Mouse (Mus musculus): Measurements from ENCODE around the gene Dennd4a.

Dennd4a gene

DNA sequence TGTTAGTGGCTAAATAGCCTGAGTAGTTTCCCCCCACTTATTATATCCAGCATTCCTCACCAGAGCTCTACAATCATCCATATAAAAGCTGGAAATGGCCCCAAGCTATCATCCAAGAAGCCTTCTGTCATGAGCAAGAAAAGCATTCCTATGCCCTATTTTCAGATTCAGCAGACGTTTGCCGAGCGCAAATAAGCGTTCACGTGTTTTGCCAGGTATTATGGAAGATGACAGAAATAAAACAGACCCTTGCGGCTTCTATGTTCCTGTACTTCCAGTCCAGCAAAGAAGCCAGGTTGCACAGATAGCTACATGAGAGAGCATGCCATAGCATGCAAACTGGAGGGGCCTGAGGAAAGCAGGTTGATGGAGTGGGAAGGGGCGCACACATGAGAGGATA lies 23.1 kb upstream of the Dennd4a start:
- in situ Hi-C loops (cut with MboI; ENCODE audit: unreplicated experiment in 2 of 2) = no loop called here

DNA sequence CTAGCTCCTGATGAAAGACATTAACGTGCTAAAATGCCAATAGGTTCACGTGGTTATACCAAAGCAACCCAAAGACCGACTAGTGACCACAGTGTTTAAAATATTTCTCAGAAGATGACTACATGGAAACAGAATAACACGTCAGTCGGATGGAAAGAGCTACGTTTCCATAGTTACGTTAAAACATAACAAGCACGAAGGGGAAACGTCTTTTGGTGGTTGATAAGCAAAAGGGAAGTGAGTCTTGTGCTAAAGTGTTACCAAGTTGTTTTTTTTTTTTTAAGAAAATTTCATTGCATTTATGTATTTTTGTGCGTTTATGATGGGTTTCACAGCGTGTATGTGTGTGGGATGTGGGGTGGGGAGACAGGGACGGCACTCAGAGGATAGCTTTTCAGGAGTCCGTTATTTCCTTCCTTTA lies 21.8 kb upstream of the Dennd4a start:
- in situ Hi-C loops (cut with MboI; ENCODE audit: unreplicated experiment in 2 of 2) = no loop called here

DNA sequence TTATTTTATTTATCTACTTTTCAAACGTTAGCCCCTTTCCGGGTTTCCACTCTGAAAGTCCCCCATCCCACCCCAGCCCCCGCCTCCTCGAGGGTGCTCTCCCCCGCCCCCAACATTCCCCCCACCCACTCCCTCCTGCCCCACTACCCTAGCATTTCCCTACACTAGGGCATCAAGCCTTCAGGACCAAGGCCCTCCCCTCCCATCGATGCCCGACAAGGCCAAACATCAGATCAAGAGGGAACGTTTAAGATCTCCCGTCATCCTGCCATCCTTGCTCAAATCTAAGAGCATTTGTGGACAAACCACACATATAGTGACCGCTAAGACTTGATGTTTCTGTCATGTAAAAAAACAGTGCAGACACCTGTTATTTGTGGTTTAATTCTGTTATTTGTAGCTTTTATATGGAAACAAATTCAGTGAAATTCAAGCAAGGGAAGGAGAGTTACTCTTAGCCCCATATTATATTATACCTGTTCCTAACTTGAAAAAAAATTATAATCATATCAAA lies 21.2 kb upstream of the Dennd4a start:
- in situ Hi-C loops (cut with MboI; ENCODE audit: unreplicated experiment in 2 of 2) = loop anchor here in 1 of 2 experiments (10.0 kb wide), 1 partner anchor 755 kb away; no protein-coding TSS in a partner anchor

DNA sequence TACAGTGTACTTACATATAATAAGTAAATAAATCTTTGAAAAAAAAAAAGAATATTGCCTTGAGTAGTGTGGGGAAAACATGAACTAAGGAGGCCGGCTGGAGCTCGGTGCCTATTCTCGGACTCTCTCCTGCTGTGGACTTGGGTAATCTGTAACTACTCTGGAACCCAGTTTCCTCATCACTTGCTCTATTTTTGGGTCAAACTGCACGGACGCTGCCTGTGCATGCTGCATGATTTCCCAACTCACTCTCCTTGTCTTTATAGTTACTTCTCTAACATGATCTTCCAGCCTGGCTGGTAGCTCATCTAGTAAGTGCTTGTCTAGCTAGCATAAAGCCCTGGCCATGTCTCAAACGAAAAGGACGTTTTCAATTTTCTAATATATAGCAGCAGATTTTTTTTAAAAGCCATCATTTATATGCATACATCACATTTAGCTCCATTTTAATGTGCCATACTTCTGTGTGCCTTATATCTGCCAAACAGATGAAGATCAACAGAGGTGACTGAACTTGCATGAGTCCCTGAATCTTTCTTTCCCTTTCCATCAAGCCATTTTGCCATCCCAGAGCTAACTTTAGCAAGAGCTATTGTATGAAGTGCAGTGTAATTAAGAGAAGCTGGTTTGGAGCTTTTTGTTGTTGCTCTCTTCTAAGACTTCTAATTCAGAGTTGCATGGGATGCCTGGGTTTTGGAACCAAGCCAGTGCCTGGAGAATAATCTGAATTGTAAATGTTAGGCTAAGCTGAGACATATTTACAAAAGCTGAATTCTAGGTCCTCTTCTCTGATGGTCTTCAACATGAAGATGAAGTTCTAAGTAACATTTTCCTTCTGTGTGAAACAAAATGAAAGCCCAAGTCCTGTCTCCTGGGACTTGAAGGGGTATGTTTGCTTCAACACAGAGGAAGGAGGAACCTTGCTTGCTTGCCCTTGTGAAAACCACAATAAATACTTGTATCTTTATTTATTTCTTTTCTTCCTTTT lies 20.2 kb upstream of the Dennd4a start:
- in situ Hi-C loops (cut with MboI; ENCODE audit: unreplicated experiment in 2 of 2) = loop anchor here in 1 of 2 experiments (10.0 kb wide), 1 partner anchor 754 kb away; no protein-coding TSS in a partner anchor

DNA sequence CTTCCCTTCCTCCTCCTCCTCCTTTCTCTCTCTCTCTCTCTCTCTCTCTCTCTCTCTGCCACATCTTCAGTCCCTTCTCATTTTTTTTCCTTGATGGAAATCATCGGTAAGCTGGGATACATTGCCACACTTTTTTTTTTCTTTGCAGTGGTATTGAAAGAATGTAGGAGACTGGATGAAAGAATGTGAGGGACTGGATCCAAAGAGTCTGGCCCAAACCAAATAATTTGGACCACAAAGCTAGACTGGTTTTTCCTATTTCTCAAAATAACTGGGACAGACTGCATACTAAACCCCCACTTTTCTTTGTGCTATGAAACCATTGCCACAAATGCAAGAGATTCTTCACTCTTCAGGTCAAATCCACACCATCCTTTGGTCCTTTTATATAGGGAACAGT lies 19.5 kb upstream of the Dennd4a start:
- in situ Hi-C loops (cut with MboI; ENCODE audit: unreplicated experiment in 2 of 2) = loop anchor here in 1 of 2 experiments (10.0 kb wide), 1 partner anchor 753 kb away; no protein-coding TSS in a partner anchor

DNA sequence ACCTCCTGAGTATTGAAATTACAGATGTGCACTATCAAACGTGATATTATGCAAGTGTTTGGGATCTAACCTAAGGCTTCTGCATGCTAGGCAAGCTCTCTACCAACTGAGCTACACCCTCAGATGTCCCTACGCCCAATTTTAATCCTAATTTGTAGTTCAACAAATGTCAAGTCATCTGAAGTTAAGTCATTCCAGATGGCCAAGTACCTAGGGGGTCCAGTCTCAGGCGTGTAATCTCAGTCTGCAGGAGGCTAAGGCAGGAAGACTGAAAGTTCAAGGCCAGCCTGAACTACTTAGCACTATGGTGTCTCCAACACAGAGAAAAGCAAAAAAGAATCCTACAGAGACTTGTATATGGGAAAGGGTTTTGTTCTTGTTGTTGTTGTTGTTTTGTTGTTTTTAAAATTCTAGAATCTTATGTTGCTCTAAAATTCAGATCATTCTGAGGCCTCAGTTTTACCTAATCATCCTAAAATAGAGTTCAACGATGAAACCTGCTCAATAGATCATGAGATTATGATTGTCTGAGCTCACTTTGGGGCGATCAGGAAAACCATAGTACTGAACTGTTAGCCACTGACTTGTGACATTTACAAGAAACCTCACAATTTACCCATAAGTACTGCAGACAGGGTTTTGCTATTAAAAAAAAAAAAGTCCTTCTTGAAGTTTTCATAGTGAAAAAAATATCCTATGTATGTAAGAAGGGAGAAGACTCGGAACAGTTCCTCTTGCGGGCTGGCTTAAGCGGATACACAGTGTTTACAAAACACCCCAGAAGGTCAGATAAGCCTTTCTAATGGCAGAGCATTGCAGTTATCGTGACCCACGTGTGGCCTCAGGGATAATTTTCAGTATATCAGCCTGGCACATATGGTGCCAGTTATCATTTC lies 18.5 kb upstream of the Dennd4a start:
- in situ Hi-C loops (cut with MboI; ENCODE audit: unreplicated experiment in 2 of 2) = loop anchor here in 1 of 2 experiments (10.0 kb wide), 1 partner anchor 752 kb away; no protein-coding TSS in a partner anchor

DNA sequence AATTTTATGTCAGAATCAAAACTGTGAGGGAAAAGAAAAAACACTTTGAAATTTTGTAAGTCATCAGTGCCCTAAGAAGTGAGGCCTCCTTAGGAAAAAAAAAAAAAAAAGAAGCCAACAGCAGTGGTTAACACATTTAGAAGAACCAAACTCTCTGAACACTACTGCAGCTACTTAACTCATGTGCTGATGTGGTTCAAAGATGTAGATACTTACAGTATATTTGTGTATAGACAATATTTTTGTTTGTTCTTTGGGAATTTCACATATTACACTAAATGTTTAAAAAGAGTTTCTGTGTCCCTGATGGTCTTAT lies 17.9 kb upstream of the Dennd4a start:
- in situ Hi-C loops (cut with MboI; ENCODE audit: unreplicated experiment in 2 of 2) = loop anchor here in 1 of 2 experiments (10.0 kb wide), 1 partner anchor 752 kb away; no protein-coding TSS in a partner anchor

DNA sequence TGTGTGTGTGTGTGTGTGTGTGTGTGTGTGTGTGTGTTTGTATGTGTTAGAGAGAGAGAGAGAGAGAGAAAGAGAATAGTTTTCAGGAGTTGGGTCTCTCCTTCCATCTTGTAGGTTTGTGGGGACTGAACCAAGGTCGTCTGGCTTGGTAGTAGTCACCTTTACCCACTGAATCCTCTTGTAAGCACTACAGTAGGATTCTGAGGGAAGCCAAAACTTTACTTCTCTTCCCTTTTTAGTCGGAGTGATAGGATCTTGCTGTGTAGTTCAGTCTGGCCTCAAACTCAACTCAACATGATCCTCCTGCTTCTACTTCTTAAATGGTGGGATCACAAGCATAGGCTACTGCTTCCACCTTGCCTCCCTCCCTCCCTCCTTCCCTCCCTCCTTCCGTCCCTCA lies 17.3 kb upstream of the Dennd4a start:
- in situ Hi-C loops (cut with MboI; ENCODE audit: unreplicated experiment in 2 of 2) = loop anchor here in 1 of 2 experiments (10.0 kb wide), 1 partner anchor 751 kb away; no protein-coding TSS in a partner anchor

DNA sequence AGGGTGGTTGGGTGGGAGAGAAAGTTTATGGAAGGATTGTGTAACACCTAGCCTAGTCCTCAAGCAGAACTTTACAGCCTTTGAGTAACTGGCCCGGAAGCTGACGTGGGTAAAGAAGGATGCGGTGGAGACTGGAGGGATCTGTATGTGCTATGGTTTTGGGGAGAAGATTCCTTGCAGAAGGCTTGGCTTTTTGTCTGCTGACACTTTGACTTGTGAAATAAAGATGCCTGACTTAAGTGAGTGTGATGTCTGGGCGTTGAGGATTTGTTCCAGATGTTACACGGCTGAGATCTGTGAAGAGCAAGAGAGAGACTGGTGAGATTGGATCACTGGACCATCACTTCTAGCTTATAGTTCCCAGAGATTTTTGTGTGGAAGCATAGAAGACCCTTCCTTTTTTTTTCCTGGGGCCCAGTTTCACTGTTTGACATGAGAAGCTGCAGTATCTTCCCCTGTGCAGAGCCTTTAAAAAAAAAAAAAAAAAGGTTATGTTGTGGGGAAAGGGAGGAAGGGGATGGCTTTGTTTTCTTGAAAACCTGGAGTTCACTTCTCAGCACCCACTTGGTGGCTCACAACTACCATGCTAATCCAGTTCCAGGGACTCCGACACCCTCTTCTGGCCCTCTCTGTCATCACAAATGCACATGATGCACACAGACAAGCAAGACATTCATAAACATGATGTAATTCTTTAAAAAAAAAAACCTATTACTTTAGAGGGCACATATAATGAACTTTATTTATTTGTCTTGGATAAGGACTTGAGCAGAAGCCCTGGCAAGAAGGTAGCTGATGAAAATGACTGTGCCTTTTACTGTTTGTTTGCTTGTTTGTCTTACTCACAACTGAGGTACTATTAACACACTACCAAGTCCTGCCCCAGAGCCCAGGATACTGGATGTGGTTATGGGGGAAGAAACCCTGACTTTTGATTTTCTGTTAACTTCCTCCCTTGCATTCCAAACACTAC lies 16.4 kb upstream of the Dennd4a start:
- in situ Hi-C loops (cut with MboI; ENCODE audit: unreplicated experiment in 2 of 2) = loop anchor here in 1 of 2 experiments (10.0 kb wide), 1 partner anchor 750 kb away; no protein-coding TSS in a partner anchor

DNA sequence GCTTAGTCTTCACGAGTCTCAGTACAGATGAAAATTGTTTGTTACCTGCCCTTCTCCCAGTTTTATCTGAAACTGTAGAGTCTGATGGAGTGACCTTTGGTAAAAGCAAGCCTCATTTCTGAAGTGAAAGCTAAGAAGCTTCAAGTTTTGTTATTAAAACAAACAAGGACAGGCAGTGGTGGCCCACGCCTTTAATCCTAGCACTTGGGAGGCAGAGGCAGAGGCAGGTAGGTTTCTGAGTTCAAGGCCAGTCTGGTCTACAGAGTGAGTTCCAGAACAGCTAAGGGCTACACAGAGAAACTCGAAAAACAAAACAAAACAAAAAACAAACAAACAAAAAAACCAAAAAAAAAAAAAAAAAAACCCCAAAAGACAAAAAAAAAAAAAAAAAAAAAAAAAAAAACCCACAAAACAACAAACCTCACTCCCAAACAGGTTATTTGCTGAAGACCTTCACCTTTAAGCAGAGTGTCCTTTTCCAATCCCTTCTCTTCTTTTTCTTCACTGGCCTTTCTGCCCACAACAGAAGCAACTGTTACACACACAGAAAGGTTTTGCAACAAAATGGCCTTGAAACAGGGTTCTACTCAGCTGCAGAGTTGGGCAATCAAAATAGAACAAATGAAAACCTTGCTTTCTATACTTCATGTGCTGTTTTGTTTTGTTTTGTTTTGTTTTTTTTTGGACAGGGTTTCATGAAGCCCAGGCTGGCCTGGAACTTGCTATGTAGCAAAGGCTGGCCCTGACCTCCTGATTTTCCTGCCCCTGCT lies 15.1 kb upstream of the Dennd4a start:
- in situ Hi-C loops (cut with MboI; ENCODE audit: unreplicated experiment in 2 of 2) = loop anchor here in 1 of 2 experiments (10.0 kb wide), 1 partner anchor 749 kb away; no protein-coding TSS in a partner anchor

DNA sequence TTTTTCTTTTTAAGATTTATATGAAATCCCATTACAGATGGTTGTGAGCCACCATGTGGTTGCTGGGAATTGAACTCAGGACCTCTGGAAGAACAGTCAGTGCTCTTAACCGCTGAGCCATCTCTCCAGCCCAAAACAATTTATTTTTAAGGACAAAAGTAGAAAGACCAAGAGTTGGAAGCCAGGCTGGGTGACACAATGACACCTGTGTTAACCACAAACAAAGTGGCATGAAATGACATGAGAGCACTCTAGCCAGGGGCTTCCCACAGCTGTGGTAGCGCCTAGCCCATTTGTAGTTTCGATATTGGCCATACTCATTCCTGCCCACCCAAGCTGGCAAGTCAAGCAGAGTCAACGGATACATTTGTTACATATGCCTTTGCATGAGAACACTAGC lies 13.7 kb upstream of the Dennd4a start:
- in situ Hi-C loops (cut with MboI; ENCODE audit: unreplicated experiment in 2 of 2) = loop anchor here in 1 of 2 experiments (10.0 kb wide), 1 partner anchor 747 kb away; no protein-coding TSS in a partner anchor

DNA sequence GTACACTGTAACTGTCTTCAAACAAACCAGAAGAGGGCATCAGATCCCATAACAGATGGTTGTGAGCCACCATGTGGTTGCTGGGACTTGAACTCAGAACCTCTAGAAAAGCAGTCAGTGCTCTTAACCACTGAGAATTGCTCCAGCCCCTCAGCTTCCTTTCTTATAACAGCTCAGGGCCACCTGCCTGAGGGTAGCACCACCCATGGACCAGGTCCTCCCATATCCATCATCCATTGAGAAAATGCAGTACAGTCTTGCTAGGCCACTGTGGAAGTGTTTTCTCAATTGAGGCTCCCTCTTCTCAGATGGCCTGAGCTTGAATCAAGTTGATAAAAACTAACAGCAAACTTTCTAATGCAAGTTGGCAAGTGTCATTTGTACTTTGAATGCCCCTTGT lies 13.0 kb upstream of the Dennd4a start:
- in situ Hi-C loops (cut with MboI; ENCODE audit: unreplicated experiment in 2 of 2) = loop anchor here in 1 of 2 experiments (10.0 kb wide), 1 partner anchor 747 kb away; no protein-coding TSS in a partner anchor

DNA sequence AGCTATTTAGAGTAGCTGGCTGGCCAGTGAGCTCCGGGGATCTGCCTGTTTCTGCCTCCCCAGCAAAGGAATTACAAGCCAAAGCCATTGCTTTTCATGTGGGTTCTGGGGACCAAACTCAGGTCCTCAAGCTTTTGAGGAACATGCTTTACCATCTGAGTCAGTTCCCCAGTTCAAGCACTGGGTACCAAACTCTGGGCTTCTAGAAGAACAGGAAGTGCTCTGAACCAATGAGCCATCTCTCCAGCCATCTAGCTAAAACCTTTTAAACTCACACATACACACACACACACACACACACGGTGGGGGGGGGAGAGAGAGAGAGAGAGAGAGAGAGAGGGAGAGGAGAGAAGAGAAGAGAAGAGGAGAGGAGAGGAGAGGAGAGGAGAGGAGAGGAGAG lies 12.3 kb upstream of the Dennd4a start:
- in situ Hi-C loops (cut with MboI; ENCODE audit: unreplicated experiment in 2 of 2) = loop anchor here in 1 of 2 experiments (10.0 kb wide), 1 partner anchor 746 kb away; no protein-coding TSS in a partner anchor

DNA sequence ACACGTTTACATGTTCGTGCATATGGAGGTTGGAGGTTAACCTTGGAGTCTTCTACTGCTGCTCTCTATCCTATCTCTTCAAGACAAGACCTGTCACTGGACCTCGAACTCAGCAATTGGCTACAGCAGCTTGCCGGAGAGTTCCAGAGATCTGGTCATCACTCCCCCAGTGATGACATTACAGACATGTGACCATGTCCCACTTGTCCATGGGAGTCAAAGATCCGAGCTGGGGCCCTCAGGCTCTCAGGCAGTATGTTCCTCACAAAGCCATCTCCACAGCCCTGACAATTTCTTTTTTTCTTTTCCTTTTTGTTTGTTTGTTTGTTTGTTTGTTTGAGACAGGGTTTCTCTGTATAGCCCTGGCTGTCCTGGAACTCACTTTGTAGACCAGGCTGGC lies 11.6 kb upstream of the Dennd4a start:
- in situ Hi-C loops (cut with MboI; ENCODE audit: unreplicated experiment in 2 of 2) = loop anchor here in 1 of 2 experiments (10.0 kb wide), 1 partner anchor 745 kb away; no protein-coding TSS in a partner anchor

DNA sequence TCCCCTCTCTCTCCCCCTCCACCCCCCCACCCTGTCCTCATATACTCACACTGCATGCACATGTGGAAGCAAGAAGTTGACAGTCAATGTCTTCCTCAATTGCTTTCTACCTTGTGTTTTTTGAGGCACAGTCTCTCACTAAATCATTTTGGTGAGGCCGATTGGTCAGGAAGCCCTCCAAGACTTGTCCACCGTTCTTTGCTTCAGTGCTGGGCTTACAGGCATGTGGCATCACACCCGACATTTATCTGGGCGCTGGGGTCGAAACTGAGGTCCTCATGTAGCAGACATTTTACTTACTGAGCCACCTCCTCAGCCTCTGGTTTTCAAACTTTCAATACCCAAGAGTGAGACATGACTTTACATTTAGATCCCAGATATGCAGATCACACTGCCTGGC lies 8.6 kb upstream of the Dennd4a start:
- in situ Hi-C loops (cut with MboI; ENCODE audit: unreplicated experiment in 2 of 2) = no loop called here

DNA sequence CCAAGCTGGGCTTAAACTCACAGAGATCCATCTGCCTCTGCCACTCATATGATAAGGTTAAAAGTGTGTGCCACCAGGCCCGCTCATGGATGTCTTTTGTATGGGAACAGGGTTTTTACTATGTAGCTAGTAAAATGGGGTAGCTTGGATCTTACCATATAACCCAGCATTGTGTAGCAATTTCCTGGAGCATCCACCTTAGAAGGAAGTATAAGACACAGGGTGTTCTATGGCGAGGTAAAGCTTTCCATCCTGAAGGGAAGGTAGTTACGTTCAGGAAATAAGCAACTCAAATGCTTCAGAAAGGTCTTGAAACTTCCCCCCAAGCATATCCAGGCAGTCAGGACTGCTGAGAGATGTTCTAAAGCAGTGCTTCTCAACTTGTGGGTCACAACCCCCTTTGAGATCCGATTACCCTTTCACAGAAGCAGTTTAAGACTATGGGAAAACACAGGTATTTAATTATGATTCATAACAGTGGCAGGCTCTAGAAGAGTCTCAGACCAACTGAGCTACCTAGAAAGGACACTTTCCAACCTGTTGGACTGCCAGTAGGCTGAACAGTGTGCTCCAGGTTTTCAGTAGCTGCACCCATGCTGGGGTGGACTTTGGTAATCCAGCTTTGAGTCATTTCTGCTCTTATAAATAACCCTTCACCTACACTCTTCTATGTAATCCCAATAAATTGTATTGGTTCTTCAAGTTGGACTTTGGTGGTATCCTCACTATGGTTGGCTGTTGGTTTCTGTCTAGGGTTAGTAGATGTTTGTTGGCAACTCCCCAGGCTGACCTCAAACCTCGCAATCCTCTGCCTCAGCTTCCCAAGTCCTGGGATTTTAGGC lies 7.5 kb upstream of the Dennd4a start:
- in situ Hi-C loops (cut with MboI; ENCODE audit: unreplicated experiment in 2 of 2) = no loop called here

DNA sequence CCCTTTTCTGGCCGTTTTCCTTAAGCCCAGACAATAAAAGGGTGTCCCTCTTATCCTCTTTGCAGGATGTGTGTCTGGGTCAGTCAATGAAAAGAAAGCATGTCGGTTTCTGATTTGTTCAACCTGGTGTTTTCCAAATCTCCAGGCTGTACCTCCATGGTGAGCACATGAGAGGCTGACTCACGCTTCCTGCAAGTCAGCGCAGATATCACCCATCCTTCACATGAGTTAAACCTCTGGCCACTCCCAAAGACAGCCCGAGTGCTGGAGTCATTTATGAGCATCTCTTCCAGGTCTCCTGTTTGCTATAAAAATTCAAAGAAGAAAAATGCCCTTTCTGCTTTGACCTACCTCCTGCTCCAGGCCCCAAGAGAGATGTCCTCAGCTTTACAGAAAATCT lies 5.3 kb upstream of the Dennd4a start:
- in situ Hi-C loops (cut with MboI; ENCODE audit: unreplicated experiment in 2 of 2) = no loop called here

Data from v-Abl transformed pro-B cells (cell line).